Mouse (Mus musculus) myocyte (in vitro differentiated cells): ENCODE measurements around the gene Unc5b. TPM values are rescaled to one million over a fixed set of nuclear protein-coding genes. Genes with fewer than 3 reads are reported as not detected.
"Not testable (repeated sequence)": the region's sequence is repeated elsewhere in the genome, so short reads cannot be mapped to it uniquely, and the experiment has no call there.

ENCODE experiments used
- H3K27me3 ChIP-seq: one replicate; pipeline ENCODE4 v1.6.1; 2011; ENCODE audit not compliant: control insufficient read depth, insufficient read depth, insufficient read length
- H3K36me3 ChIP-seq: one replicate; pipeline ENCODE4 v1.6.1; 2011; ENCODE audit not compliant: control insufficient read depth, insufficient read depth
- H3K4me2 ChIP-seq: one replicate; pipeline ENCODE4 v1.6.1; 2011; ENCODE audit warnings: low read depth, control low read depth
- H3K4me3 ChIP-seq: one replicate; pipeline ENCODE4 v1.5.1; 2011; ENCODE audit warnings: mild to moderate bottlenecking, control low read depth, moderate library complexity
- H3K79me2 ChIP-seq: one replicate; pipeline ENCODE4 v1.6.1; 2011; ENCODE audit not compliant: control insufficient read depth, insufficient read depth
- H3ac ChIP-seq: one replicate; pipeline ENCODE4 v1.6.1; 2011; ENCODE audit not compliant: control insufficient read depth, insufficient read length
- CEBPB ChIP-seq: IDR thresholded peaks from 2 replicates; pipeline ENCODE4 v1.6.1; 2011; ENCODE audit warnings: mild to moderate bottlenecking, moderate library complexity; ENCODE audit not compliant: poor library complexity, insufficient read depth, severe bottlenecking
- E2F4 ChIP-seq: IDR thresholded peaks from one replicate; pipeline ENCODE4 v1.6.1; 2011; ENCODE audit warnings: mild to moderate bottlenecking, control low read depth, moderate library complexity; ENCODE audit not compliant: insufficient read depth
- MAX ChIP-seq: IDR thresholded peaks from one replicate; pipeline ENCODE4 v1.6.1; 2011; ENCODE audit warnings: low read depth, mild to moderate bottlenecking, control low read depth
- MYOD1 ChIP-seq, 3 experiments: IDR thresholded peaks; one replicate each; pipeline ENCODE4 v1.6.1; 2011; ENCODE audit warnings: control low read depth in 2 of 3, low read depth in 2 of 3, mild to moderate bottlenecking in 2 of 3, moderate library complexity in 1 of 3; ENCODE audit not compliant: insufficient read length in 2 of 3, control insufficient read depth in 1 of 3
- MYOG ChIP-seq, 3 experiments: IDR thresholded peaks; one replicate each; pipeline ENCODE4 v1.6.1; 2011; ENCODE audit warnings: control low read depth in 2 of 3, low read depth in 2 of 3, mild to moderate bottlenecking in 2 of 3; ENCODE audit not compliant: insufficient read length in 2 of 3, control insufficient read depth in 1 of 3, insufficient read depth in 1 of 3
- POLR2A ChIP-seq: IDR thresholded peaks from one replicate; pipeline ENCODE4 v1.6.1; 2011; ENCODE audit warnings: low read depth, mild to moderate bottlenecking, control low read depth, moderate library complexity; ENCODE audit not compliant: insufficient read length
- POLR2AphosphoS2 ChIP-seq: IDR thresholded peaks from one replicate; pipeline ENCODE4 v1.6.1; 2011; ENCODE audit warnings: low read depth, control low read depth; ENCODE audit not compliant: insufficient read length
- REST ChIP-seq: IDR thresholded peaks from one replicate; pipeline ENCODE4 v1.6.1; 2011; ENCODE audit warnings: mild to moderate bottlenecking, control low read depth, moderate library complexity; ENCODE audit not compliant: insufficient read depth, insufficient read length
- SRF ChIP-seq: IDR thresholded peaks from one replicate; pipeline ENCODE4 v1.6.1; 2011; ENCODE audit warnings: low read depth; ENCODE audit not compliant: control insufficient read depth, insufficient read length
- TCF12 ChIP-seq: IDR thresholded peaks from one replicate; pipeline ENCODE4 v1.6.1; 2011; ENCODE audit warnings: mild to moderate bottlenecking, control low read depth; ENCODE audit not compliant: poor library complexity, insufficient read depth, severe bottlenecking
- TCF3 ChIP-seq: IDR thresholded peaks from one replicate; pipeline ENCODE4 v1.6.1; 2011; ENCODE audit warnings: low read depth, control low read depth; ENCODE audit not compliant: insufficient read length
- USF1 ChIP-seq: IDR thresholded peaks from one replicate; pipeline ENCODE4 v1.6.1; 2011; ENCODE audit warnings: low read depth, mild to moderate bottlenecking, control low read depth, moderate library complexity
- polyA plus RNA-seq: library from polyadenylated mRNA; unstranded; fragments of >200 nt; fragmentation: generic; extraction: Trizol; gene quantifications from one replicate; pipeline ENCODE4 v1.2.1, GENCODE M21; 2012; ENCODE audit warnings: missing spikeins

Gene Unc5b
- polyA plus RNA-seq, 1 experiment: 91.9 TPM

DNA sequence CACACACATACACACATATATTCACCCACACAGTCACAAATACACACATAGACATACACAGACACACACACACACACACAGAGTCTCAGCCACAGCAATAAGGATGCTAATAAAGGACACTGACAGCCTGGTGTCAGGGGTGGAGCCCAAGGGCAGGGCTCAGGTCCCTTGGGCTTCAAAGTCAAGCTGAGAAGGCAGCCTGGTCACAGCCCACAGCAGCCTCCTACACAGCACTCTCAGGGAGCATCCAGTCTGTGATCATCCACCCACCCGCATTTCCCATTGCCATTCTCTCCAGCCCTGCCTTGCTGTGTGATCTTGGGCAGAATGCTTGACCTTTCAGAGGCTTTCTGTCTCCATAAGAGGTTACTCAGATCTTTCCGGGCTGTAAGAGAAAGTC, 84.9 kb downstream of the Unc5b start:
- H3K4me3 ChIP-seq: no peak overlapping the region
- H3K4me2 ChIP-seq: no peak overlapping the region
- no peak overlapping the region for H3ac ChIP-seq
- no peaks in the 10 kb centered on the region for H3K79me2 ChIP-seq
- TF ChIP-seq POLR2A: no peak
- TF ChIP-seq POLR2AphosphoS2: no peak
- no peak for TF ChIP-seq USF1
- TF ChIP-seq MAX: no peak
- TF ChIP-seq CEBPB: no peak
- no peak for TF ChIP-seq E2F4
- H3K27me3 ChIP-seq: no peaks in the 10 kb centered on the region
- no peaks in the 10 kb centered on the region for H3K36me3 ChIP-seq

DNA sequence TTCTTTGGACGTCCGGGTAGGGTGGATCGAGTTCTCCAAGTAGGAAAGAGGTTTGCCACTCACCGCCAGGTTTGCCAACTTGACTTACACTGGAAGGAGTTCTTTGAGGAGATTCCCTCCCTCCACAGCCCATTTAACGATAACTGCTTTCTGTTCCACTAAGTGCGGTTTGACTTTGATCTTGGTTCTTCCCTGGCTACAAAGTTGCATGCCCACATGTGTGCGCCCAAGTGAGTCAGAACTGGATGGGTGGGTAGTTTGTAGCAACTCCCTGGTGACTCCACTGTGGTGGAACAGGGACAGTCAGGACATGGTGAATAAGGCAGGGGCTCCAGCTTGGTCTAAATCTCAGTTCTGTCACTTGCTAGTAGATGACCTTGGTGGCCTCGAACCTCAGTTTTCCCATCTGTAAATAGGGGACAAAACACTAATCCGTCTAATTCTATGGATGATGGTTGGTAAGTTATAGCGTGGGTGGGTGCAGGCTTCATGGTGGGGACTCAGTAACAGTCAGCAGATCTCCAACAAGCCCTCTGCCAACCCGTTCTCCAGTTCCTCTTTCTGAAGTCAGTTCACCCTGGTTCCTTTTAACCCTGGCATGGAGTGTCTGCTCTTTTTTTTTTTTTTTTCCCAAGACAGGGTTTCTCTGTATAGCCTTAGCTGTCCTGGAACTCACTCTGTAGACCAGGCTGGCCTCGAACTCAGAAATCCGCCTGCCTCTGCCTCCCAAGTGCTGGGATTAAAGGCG, 86.7 kb downstream of the Unc5b start:
- Histone ChIP-seq H3K79me2 (no peaks in the 10 kb centered on the region), H3K4me3 (no peak overlapping the region), H3K4me2 (no peak overlapping the region), H3ac (no peak overlapping the region), H3K27me3 (no peaks in the 10 kb centered on the region), H3K36me3 (no peaks in the 10 kb centered on the region)
- TF ChIP-seq USF1 (no peak), CEBPB (no peak), POLR2A (no peak), TCF12 (no peak), MYOG (IDR thresholded peaks at IDR 0.05; ENCODE audit: control insufficient read depth in 1 of 3, insufficient read depth in 1 of 3, insufficient read length in 2 of 3, low read depth in 2 of 3) (no peak), MAX (no peak), SRF (no peak), POLR2AphosphoS2 (no peak), TCF3 (no peak), REST (no peak), MYOD1 (IDR thresholded peaks at IDR 0.05; ENCODE audit: control insufficient read depth in 1 of 3, insufficient read length in 2 of 3, low read depth in 2 of 3) (no peak), E2F4 (no peak)

GRCm38 (mm10) chr10:60743681-60744080, 87.7 kb downstream of the Unc5b start:
- H3ac ChIP-seq: no peak overlapping the region
- H3K36me3 ChIP-seq: no peaks in the 10 kb centered on the region
- TF ChIP-seq MYOD1 (IDR thresholded peaks at IDR 0.05; ENCODE audit: control insufficient read depth in 1 of 3, insufficient read length in 2 of 3, low read depth in 2 of 3): no peak
- no peak for TF ChIP-seq E2F4
- no peak for TF ChIP-seq POLR2A
- no peak for TF ChIP-seq TCF3
- TF ChIP-seq MAX: no peak
- TF ChIP-seq USF1: no peak
- no peak for TF ChIP-seq CEBPB
- no peak for TF ChIP-seq SRF
- no peak for TF ChIP-seq TCF12
- no peak for TF ChIP-seq MYOG (IDR thresholded peaks at IDR 0.05; ENCODE audit: control insufficient read depth in 1 of 3, insufficient read depth in 1 of 3, insufficient read length in 2 of 3, low read depth in 2 of 3)
- no peak for TF ChIP-seq POLR2AphosphoS2
- TF ChIP-seq REST: no peak
- H3K4me3 ChIP-seq: no peak overlapping the region
- H3K4me2 ChIP-seq: no peak overlapping the region
- H3K27me3 ChIP-seq: no peaks in the 10 kb centered on the region
- no peaks in the 10 kb centered on the region for H3K79me2 ChIP-seq

DNA sequence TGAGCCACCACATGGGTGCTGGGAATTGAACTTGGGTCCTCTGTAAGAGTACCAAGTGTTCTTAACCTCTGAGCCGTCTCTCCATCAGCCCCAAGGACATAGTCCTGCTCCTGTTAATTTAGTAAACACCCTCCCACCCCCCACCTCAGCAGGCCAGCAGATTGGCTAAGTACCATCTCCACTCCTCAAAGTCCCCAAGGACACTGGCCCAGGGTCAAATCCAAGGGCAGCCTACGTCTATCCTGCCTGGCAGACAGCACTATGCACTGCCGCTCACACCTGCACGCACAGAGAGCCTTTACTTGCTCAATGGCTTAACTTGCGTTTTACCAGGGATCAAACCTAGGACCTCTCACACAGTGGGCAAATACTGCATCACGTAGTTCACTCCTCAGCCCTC, 88.4 kb downstream of the Unc5b start:
- no peaks in the 10 kb centered on the region for H3K79me2 ChIP-seq
- H3K4me2 ChIP-seq: no peak overlapping the region
- H3K27me3 ChIP-seq: no peaks in the 10 kb centered on the region
- no peak overlapping the region for H3ac ChIP-seq
- no peak for TF ChIP-seq MYOD1 (IDR thresholded peaks at IDR 0.05; ENCODE audit: control insufficient read depth in 1 of 3, insufficient read length in 2 of 3, low read depth in 2 of 3)
- TF ChIP-seq USF1: no peak
- TF ChIP-seq TCF3: no peak
- TF ChIP-seq REST: no peak
- TF ChIP-seq TCF12: no peak
- TF ChIP-seq SRF: no peak
- TF ChIP-seq E2F4: no peak
- no peak for TF ChIP-seq CEBPB
- no peak for TF ChIP-seq POLR2AphosphoS2
- TF ChIP-seq POLR2A: no peak
- TF ChIP-seq MAX: no peak
- TF ChIP-seq MYOG (IDR thresholded peaks at IDR 0.05; ENCODE audit: control insufficient read depth in 1 of 3, insufficient read depth in 1 of 3, insufficient read length in 2 of 3, low read depth in 2 of 3): no peak
- H3K36me3 ChIP-seq: no peaks in the 10 kb centered on the region
- no peak overlapping the region for H3K4me3 ChIP-seq

- not testable (repeated sequence) for H3K4me2 ChIP-seq, H3ac ChIP-seq, H3K4me3 ChIP-seq, H3K79me2 ChIP-seq, H3K27me3 ChIP-seq, H3K36me3 ChIP-seq
These were observed 89.1 kb downstream of the Unc5b start for GRCm38 (mm10) chr10:60742296-60742695.
